Mouse (Mus musculus) brown adipose tissue, adult 24 weeks (tissue): Measurements from ENCODE around the gene Tfcp2l1. TPM values are rescaled to one million over a fixed set of nuclear protein-coding genes. Genes with fewer than 3 reads are reported as not detected.
"Not testable (repeated sequence)": the region's sequence is repeated elsewhere in the genome, so short reads cannot be mapped to it uniquely, and the experiment has no call there.

Source experiments
- H3K27ac ChIP-seq: fragments of 200-500 bp; replicated peaks from 2 replicates; pipeline ENCODE4 v1.5.1; 2012; ENCODE audit warnings: low read depth, mild to moderate bottlenecking, low read length
- H3K4me1 ChIP-seq: fragments of 200-500 bp; 2 replicates; pipeline ENCODE4 v1.6.1; 2012; ENCODE audit warnings: low read length, mixed read lengths; ENCODE audit not compliant: control insufficient read depth, insufficient read depth, insufficient read length
- H3K4me3 ChIP-seq: fragments of 200-500 bp; 2 replicates; pipeline ENCODE4 v1.5.1; 2012; ENCODE audit warnings: low read depth, mild to moderate bottlenecking, low read length, moderate library complexity; ENCODE audit not compliant: insufficient read depth
- polyA plus RNA-seq: library from polyadenylated mRNA; stranded (reverse); fragments of >200 nt; gene quantifications from 2 replicates; pipeline ENCODE4 v1.2.4, GENCODE M21; 2012; ENCODE audit not compliant: missing spikeins, insufficient read depth, insufficient read length

Tfcp2l1 gene
- 0.20 and 0.88 TPM in 2 replicates for polyA plus RNA-seq

- Histone ChIP-seq H3K4me3 (peak within 1 kb of the TSS; percentile 56), H3K4me1 (0 out of 2 replicates have a peak, but pooled peaks cover 3% of the 10 kb centered on the region), H3K27ac (no peak within 1 kb of the TSS)
Observed at GRCm38 (mm10) chr1:118627781-118628464, at the start of gene Tfcp2l1. Gene Tfcp2l1, plus strand, starts transcription at chr1:118627945.

- no peaks in the 10 kb centered on the region for H3K4me1 ChIP-seq
- H3K27ac ChIP-seq: no peak overlapping the region
- no peak overlapping the region for H3K4me3 ChIP-seq
Observed at GRCm38 (mm10) chr1:118580174-118580702, 47.5 kb upstream of the Tfcp2l1 start.

- H3K27ac ChIP-seq: no peak overlapping the region
- no peaks in the 10 kb centered on the region for H3K4me1 ChIP-seq
- H3K4me3 ChIP-seq: no peak overlapping the region
Observed at GRCm38 (mm10) chr1:118581179-118581578, 46.6 kb upstream of the Tfcp2l1 start.

- H3K27ac ChIP-seq: no peak overlapping the region
- no peaks in the 10 kb centered on the region for H3K4me1 ChIP-seq
- no peak overlapping the region for H3K4me3 ChIP-seq
Observed at GRCm38 (mm10) chr1:118589721-118590120, 38.0 kb upstream of the Tfcp2l1 start.

- H3K27ac ChIP-seq: no peak overlapping the region
- no peaks in the 10 kb centered on the region for H3K4me1 ChIP-seq
Observed at GRCm38 (mm10) chr1:118592933-118593332, 34.8 kb upstream of the Tfcp2l1 start.

GRCm38 (mm10) chr1:118595395-118595794, 32.4 kb upstream of the Tfcp2l1 start:
- Histone ChIP-seq H3K4me1 (no peaks in the 10 kb centered on the region), H3K4me3 (no peak overlapping the region), H3K27ac (no peak overlapping the region)

More at GRCm38 (mm10) chr1:118592933-118593332, 34.8 kb upstream of the Tfcp2l1 start:
- H3K4me3 ChIP-seq: no peak overlapping the region

- Histone ChIP-seq H3K27ac (no peak overlapping the region), H3K4me3 (no peak overlapping the region), H3K4me1 (no peaks in the 10 kb centered on the region)
Observed at GRCm38 (mm10) chr1:118597475-118598213, 30.1 kb upstream of the Tfcp2l1 start.

- H3K4me3 ChIP-seq: no peak overlapping the region
- no peak overlapping the region for H3K27ac ChIP-seq
- no peaks in the 10 kb centered on the region for H3K4me1 ChIP-seq
Observed at GRCm38 (mm10) chr1:118598339-118598738, 29.4 kb upstream of the Tfcp2l1 start.

- H3K27ac ChIP-seq: no peak overlapping the region
Observed at GRCm38 (mm10) chr1:118613631-118614183, 14.0 kb upstream of the Tfcp2l1 start.

GRCm38 (mm10) chr1:118621055-118621454, 6.7 kb upstream of the Tfcp2l1 start:
- H3K27ac ChIP-seq, H3K4me3 ChIP-seq, H3K4me1 ChIP-seq: not testable (repeated sequence)

More at GRCm38 (mm10) chr1:118613631-118614183, 14.0 kb upstream of the Tfcp2l1 start:
- Histone ChIP-seq H3K4me3 (no peak overlapping the region), H3K4me1 (no peaks in the 10 kb centered on the region)

GRCm38 (mm10) chr1:118622857-118623256, 4.9 kb upstream of the Tfcp2l1 start:
- Histone ChIP-seq H3K4me3 (no peak overlapping the region), H3K27ac (no peak overlapping the region), H3K4me1 (no peaks in the 10 kb centered on the region)

GRCm38 (mm10) chr1:118625461-118625860, 2.3 kb upstream of the Tfcp2l1 start:
- Histone ChIP-seq H3K4me1 (0 out of 2 replicates have a peak, but pooled peaks cover 3% of the 10 kb centered on the region), H3K27ac (no peak overlapping the region), H3K4me3 (no peak overlapping the region)

- Histone ChIP-seq H3K4me3 (no peak overlapping the region), H3K4me1 (0 out of 2 replicates have a peak, but pooled peaks cover 3% of the 10 kb centered on the region), H3K27ac (no peak overlapping the region)
Observed at GRCm38 (mm10) chr1:118625921-118626320, 1.8 kb upstream of the Tfcp2l1 start.

- Histone ChIP-seq H3K4me1 (0 out of 2 replicates have a peak, but pooled peaks cover 3% of the 10 kb centered on the region), H3K27ac (no peak overlapping the region)
Observed at GRCm38 (mm10) chr1:118626452-118626851, 1.3 kb upstream of the Tfcp2l1 start.

GRCm38 (mm10) chr1:118633415-118633980, 5.8 kb downstream of the Tfcp2l1 start:
- Histone ChIP-seq H3K4me3 (no peak overlapping the region), H3K4me1 (no peaks in the 10 kb centered on the region), H3K27ac (no peak overlapping the region)

More at GRCm38 (mm10) chr1:118626452-118626851, 1.3 kb upstream of the Tfcp2l1 start:
- no peak overlapping the region for H3K4me3 ChIP-seq
